Mouse (Mus musculus) stomach, postnatal 0 days (tissue): Measurements from ENCODE around the gene Ddx20.

ENCODE experiments used
- CTCF ChIP-seq: IDR thresholded peaks from 2 replicates; pipeline ENCODE4 v1.5.1; 2016; ENCODE audit warnings: antibody characterized with exemption, low read depth, mild to moderate bottlenecking, moderate library complexity
- EP300 ChIP-seq: optimal IDR thresholded peaks from 2 replicates; pipeline ENCODE3; 2016; ENCODE audit warnings: antibody characterized with exemption

DNA sequence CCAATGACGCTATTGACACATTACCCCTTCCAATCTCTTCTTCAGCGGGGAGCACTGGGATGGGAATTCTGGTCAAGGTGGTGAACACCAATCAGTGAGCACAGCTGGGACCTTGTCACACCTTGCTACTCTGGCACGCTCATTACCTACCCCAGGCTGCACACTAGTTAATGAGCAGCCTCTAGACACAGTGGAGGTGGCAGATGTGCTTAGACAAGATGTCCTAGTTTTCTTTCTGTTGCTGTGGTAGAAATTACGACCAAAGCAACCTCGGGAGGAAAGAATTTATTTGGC, 9.7 kb upstream of the Ddx20 start:
- TF ChIP-seq CTCF (no peak), EP300 (no peak)
